Mouse (Mus musculus): Measurements from ENCODE around the gene Manbal.

The Manbal gene

DNA sequence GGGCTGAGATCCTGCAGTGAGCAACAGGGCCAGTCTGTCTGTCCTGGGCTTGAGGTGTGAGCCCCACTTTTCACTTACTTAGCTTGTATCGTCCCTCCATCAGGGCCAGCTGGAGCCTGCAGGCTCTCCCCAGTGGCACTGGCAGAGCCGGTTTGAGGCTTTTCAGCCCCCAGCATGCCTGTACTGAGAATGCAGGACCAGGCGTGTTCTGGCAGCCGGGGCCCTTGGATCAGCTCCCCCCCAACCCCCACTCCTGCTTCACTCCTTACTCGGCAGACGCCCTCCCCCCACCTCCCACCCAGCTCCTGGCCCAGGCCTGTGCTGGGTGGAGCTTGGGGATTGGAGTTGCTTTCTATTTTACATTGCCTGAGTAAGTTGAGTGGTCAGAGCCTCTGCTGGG, 67.1 kb downstream of the Manbal start:
- peak; percentile 32 for DNase-seq (ENCODE audit: low spot score)

DNA sequence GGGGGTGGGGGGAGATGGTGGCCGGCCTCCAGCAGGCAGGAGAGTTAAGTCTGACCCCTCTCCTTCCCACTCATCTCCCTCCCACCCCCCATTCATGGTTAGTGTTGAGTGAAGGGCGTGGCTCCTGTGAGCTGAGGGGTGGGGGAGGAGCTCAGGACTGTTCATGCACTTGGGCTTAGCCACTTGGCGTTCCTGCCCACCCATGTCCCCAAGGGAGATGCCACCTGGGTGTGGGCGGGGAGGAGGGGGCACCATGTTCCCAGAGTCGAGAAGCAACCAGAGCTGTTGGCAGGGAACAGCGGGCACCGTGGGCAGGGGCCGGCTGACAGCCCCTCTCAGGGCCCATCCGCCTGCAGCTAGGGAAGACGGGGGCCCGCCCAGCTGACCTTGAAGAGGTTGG, 69.1 kb downstream of the Manbal start:
- DNase-seq (ENCODE audit: low spot score): no peak

DNA sequence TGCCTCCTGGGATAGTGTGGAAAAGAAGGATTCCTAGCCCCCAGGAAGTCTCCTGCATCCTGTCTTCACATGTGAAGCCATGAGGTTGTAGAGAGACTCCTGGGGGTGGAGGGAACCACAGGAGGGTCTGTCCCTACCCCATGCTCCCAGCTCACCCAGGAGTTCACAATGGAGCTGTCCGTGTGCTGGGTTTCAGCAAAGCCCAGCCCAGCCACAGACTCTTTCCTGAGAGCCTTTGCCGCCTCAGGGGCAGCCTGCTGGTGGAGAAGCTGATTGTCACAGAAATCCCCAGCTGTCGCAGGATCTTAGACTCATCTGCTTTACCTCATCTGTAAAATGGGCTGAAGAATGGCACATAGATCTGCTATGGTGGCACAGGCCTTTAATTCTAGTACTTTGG, 69.7 kb downstream of the Manbal start:
- no peak for DNase-seq (ENCODE audit: low spot score)

- no peak for DNase-seq (ENCODE audit: low spot score)
Measured at GRCm38 (mm10) chr2:157441363-157441762, 74.0 kb downstream of the Manbal start.

Data from embryo, embryonic 10.5 days (tissue).